Mouse (Mus musculus) megakaryocyte, embryonic 14.5 days (primary cell): Measurements from ENCODE around the gene Hyal1. TPM values are rescaled to one million over a fixed set of nuclear protein-coding genes. Genes with fewer than 3 reads are reported as not detected.
A peak's percentile ranks its signal among the peaks of the same experiment; 100 is the strongest.

Experiments used
- H3K27me3 ChIP-seq: replicated peaks from 2 replicates; pipeline ENCODE3; 2012; ENCODE audit warnings: inconsistent platforms
- H3K36me3 ChIP-seq: replicated peaks from 2 replicates; pipeline ENCODE3; 2012; ENCODE audit warnings: low read length, inconsistent platforms, mixed read lengths
- H3K4me1 ChIP-seq: 2 replicates; pipeline ENCODE4 v1.6.1; 2012; ENCODE audit warnings: inconsistent platforms
- H3K4me3 ChIP-seq: replicated peaks from 2 replicates; pipeline ENCODE3; 2012; ENCODE audit warnings: moderate library complexity, mild to moderate bottlenecking, inconsistent platforms
- H3K9me3 ChIP-seq: 2 replicates; pipeline ENCODE4 v1.6.1; 2012; ENCODE audit warnings: inconsistent platforms
- FLI1 ChIP-seq: IDR thresholded peaks from 2 replicates; pipeline ENCODE4 v1.6.1; 2012; ENCODE audit warnings: low read length, inconsistent platforms, mixed read lengths
- GATA1 ChIP-seq: IDR thresholded peaks from 3 replicates; pipeline ENCODE4 v1.6.1; 2012; ENCODE audit warnings: mixed read lengths, low read length, inconsistent platforms, borderline replicate concordance
- polyA plus RNA-seq: library from polyadenylated mRNA; stranded (reverse); fragments of >175 nt; gene quantifications from 2 replicates; pipeline ENCODE4 v1.2.3, GENCODE M21; 2012; ENCODE audit warnings: low replicate concordance; ENCODE audit not compliant: insufficient read depth

The Hyal1 gene
- polyA plus RNA-seq, 1 experiment: 2.6 TPM

- H3K36me3 ChIP-seq: peaks cover 62% of the 10 kb centered on the region
- no peak overlapping the region for H3K4me3 ChIP-seq
- peaks cover 48% of the 10 kb centered on the region for H3K4me1 ChIP-seq
- H3K27me3 ChIP-seq: no peaks in the 10 kb centered on the region
- TF ChIP-seq FLI1 (no peak), GATA1 (no peak)
- H3K9me3 ChIP-seq: no peaks in the 10 kb centered on the region
These were observed 38.3 kb downstream of the Hyal1 start for GRCm38 (mm10) chr9:107615035-107615434.

DNA sequence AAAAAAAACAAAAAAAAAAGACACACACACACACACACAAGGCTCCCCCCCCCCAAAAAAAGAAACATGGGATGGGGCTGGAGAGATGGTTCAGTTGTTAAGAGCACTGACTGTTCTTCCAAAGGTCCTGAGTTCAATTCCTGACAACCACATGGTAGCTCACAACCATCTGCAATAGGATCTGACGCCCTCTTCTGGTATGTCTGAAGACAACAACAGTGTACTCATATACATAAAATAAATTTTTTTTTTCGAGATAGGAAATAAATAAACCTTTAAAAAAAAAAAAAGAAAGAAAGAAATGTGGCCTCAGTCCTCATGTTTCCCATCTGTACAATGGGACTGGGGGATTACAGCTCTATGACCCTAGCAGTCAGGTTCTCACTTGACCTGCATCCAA is 40.7 kb downstream of the Hyal1 start:
- Histone ChIP-seq H3K36me3 (peaks cover 83% of the 10 kb centered on the region), H3K4me3 (no peak overlapping the region), H3K27me3 (no peaks in the 10 kb centered on the region), H3K4me1 (peaks cover 35% of the 10 kb centered on the region), H3K9me3 (no peaks in the 10 kb centered on the region)
- TF ChIP-seq FLI1 (no peak), GATA1 (no peak)

- Histone ChIP-seq H3K9me3 (no peaks in the 10 kb centered on the region), H3K36me3 (peaks cover 89% of the 10 kb centered on the region), H3K4me3 (no peak overlapping the region), H3K27me3 (no peaks in the 10 kb centered on the region), H3K4me1 (peaks cover 36% of the 10 kb centered on the region)
- TF ChIP-seq GATA1: no peak
These were observed 41.4 kb downstream of the Hyal1 start for GRCm38 (mm10) chr9:107618098-107618497.

DNA sequence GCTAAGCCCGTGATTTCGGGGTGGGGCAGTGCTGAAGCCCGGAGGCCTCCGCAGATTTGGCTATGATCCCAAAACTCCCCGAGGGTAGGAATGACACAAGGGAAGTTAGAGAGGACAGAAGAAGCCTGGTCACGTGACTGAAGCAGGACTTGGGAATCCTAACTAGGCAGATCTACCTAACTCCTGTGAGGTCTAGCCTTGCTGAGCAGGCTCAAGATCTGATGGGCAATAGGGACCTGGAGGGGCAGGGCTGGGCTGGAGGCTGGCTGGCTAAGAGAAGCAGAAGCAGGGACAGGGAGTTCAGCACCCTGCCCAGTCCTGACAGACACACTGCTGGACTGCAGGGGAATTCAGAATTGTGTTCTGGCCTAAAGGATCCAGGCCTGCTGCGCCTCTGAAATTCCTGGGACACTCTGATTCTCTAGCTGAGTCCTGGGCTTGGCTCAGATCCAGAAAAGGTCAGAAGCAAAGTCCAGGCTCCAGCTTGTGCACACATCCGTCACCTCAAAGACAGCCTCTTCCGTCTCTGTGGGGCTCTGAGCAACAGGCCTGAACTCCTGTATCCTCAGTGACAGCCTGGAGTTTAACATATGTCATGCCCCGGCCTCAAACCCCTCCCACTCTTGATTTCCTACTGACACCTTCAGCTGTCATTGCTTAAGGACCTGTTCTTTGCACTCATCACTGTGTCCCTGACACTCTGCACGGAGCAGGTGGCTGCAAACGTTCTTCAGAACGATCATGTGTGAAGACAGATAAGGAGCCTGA is 42.2 kb downstream of the Hyal1 start:
- Histone ChIP-seq H3K27me3 (no peaks in the 10 kb centered on the region), H3K4me1 (peaks cover 38% of the 10 kb centered on the region), H3K36me3 (peaks cover 93% of the 10 kb centered on the region), H3K4me3 (no peak overlapping the region), H3K9me3 (no peaks in the 10 kb centered on the region)
- TF ChIP-seq FLI1 (no peak), GATA1 (no peak)

DNA sequence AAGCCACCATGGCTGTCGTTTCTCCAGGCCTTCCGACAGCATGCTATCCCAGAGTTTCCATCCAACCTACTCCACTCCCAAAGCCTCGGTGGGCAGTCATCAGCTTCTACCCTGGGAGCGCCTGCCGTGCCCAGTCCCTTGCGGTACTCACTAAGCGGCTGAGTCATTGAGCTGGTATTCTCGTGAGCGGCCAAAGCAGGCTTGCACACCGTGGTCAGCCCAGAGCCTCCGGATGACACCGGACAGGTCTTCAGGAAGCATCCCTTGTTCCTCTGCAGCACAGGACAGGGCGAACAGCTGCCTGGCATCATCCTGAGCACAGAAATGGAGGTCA is 42.8 kb downstream of the Hyal1 start:
- Histone ChIP-seq H3K9me3 (no peaks in the 10 kb centered on the region), H3K36me3 (peaks cover 93% of the 10 kb centered on the region)

GRCm38 (mm10) chr9:107620954-107621353 is 44.2 kb downstream of the Hyal1 start:
- TF ChIP-seq FLI1: no peak
- no peak for TF ChIP-seq GATA1
- no peaks in the 10 kb centered on the region for H3K27me3 ChIP-seq
- peaks cover 93% of the 10 kb centered on the region for H3K36me3 ChIP-seq
- no peaks in the 10 kb centered on the region for H3K9me3 ChIP-seq
- H3K4me3 ChIP-seq: no peak overlapping the region
- peaks cover 53% of the 10 kb centered on the region for H3K4me1 ChIP-seq

More for the DNA sequence above, 42.8 kb downstream of the Hyal1 start:
- Histone ChIP-seq H3K27me3 (no peaks in the 10 kb centered on the region), H3K4me1 (peaks cover 44% of the 10 kb centered on the region), H3K4me3 (no peak overlapping the region)
- TF ChIP-seq FLI1: no peak
- TF ChIP-seq GATA1: no peak

GRCm38 (mm10) chr9:107624539-107624938 is 47.8 kb downstream of the Hyal1 start:
- peaks cover 85% of the 10 kb centered on the region for H3K4me1 ChIP-seq
- TF ChIP-seq GATA1 (no peak), FLI1 (no peak)
- peaks cover 95% of the 10 kb centered on the region for H3K36me3 ChIP-seq

GRCm38 (mm10) chr9:107624951-107625350 is 48.2 kb downstream of the Hyal1 start:
- TF ChIP-seq GATA1 (no peak), FLI1 (no peak)
- H3K9me3 ChIP-seq: no peaks in the 10 kb centered on the region
- H3K4me1 ChIP-seq: peaks cover 85% of the 10 kb centered on the region
- H3K4me3 ChIP-seq: peak overlapping the region; percentile 82
- no peaks in the 10 kb centered on the region for H3K27me3 ChIP-seq
- H3K36me3 ChIP-seq: peaks cover 95% of the 10 kb centered on the region

More at GRCm38 (mm10) chr9:107624539-107624938, 47.8 kb downstream of the Hyal1 start:
- Histone ChIP-seq H3K27me3 (no peaks in the 10 kb centered on the region), H3K4me3 (peak overlapping the region; percentile 82), H3K9me3 (no peaks in the 10 kb centered on the region)

DNA sequence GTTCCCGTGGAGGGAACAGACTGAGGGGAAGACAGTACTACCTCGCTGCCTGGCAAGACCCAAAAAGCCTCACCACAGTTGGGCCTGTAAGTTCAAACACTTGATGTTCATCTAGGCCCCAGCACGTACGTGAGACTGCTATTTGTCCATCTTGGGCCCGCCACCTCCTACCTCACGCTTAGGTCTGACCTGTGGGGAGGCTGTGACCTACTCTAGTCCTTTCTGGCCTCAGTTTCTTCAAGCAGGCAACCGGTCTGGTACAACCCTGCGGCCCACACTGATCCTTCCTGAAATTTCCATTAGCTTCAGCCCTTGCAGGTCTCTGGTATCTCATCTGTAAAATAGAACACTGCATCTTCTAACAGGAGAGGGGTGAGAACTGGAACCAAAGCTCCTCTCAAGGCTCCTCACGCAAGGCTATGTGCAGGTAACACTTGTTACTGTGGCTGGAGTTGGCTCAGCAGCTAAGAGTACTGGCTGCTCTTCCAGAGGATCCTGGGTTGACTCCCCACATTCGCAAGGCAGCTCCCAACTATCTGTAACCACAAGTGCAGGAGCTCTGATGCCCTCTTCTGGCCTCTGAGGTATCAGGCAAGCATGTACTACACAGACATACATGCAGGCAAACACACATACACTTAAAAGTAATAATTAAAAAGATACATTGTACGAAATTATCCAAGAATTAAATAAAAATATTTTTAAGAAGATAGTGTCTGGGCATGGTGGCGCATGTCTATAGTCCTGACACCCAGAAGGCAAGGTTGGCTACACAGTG is 48.8 kb downstream of the Hyal1 start:
- H3K4me1 ChIP-seq: peaks cover 87% of the 10 kb centered on the region
- H3K9me3 ChIP-seq: no peaks in the 10 kb centered on the region
- H3K36me3 ChIP-seq: peaks cover 94% of the 10 kb centered on the region

More for the DNA sequence above, 48.8 kb downstream of the Hyal1 start:
- Histone ChIP-seq H3K4me3 (peak overlapping the region; percentile 82), H3K27me3 (no peaks in the 10 kb centered on the region)
- TF ChIP-seq FLI1: no peak
- TF ChIP-seq GATA1: no peak
